Mouse (Mus musculus) MEL (cell line): ENCODE data around the gene Kcnn1. TPM values are rescaled to one million over a fixed set of nuclear protein-coding genes. Genes with fewer than 3 reads are reported as not detected.

Experiments
- DNase-seq: peaks from one replicate; pipeline ENCODE4 v3.0.0; 2011; ENCODE audit warnings: low read depth, low spot score
- H3K27ac ChIP-seq: 2 replicates; pipeline ENCODE4 v1.5.1; 2012; ENCODE audit warnings: low read depth, mild to moderate bottlenecking, control low read depth, low read length, moderate library complexity; ENCODE audit not compliant: control insufficient read depth
- H3K27me3 ChIP-seq, 2 experiments: fragments of 150-350 bp in 1 of 2; sonication (generic) in 1 of 2; 2 replicates each; pipeline ENCODE4 v1.6.1; 2012; ENCODE audit warnings: low read length in 2 of 2, mild to moderate bottlenecking in 2 of 2, improper control_type of control experiment in 1 of 2, moderate library complexity in 1 of 2; ENCODE audit not compliant: insufficient read depth in 2 of 2, control insufficient read depth in 1 of 2
- H3K36me3 ChIP-seq, 2 experiments: 2 replicates each; pipeline ENCODE4 v1.6.1; 2012 to 2014; ENCODE audit warnings: low read length in 2 of 2, improper control_type of control experiment in 1 of 2, inconsistent platforms in 1 of 2, mild to moderate bottlenecking in 1 of 2; ENCODE audit not compliant: insufficient read depth in 2 of 2, control insufficient read depth in 1 of 2
- H3K4me1 ChIP-seq, 2 experiments: fragments of 150-350 bp in 1 of 2; sonication (generic) in 1 of 2; 2 replicates each; pipeline ENCODE4 v1.6.1; 2012; ENCODE audit warnings: low read length in 2 of 2, improper control_type of control experiment in 1 of 2, mild to moderate bottlenecking in 1 of 2; ENCODE audit not compliant: insufficient read depth in 2 of 2, control insufficient read depth in 1 of 2
- H3K4me3 ChIP-seq, 2 experiments: fragments of 150-350 bp in 1 of 2; sonication (generic) in 1 of 2; 2 replicates each; pipeline ENCODE4 v1.5.1; 2012; ENCODE audit warnings: low read depth in 2 of 2, low read length in 2 of 2, mild to moderate bottlenecking in 2 of 2, moderate library complexity in 2 of 2, control low read depth in 1 of 2, improper control_type of control experiment in 1 of 2; ENCODE audit not compliant: control insufficient read depth in 1 of 2, insufficient read depth in 1 of 2
- H3K79me2 ChIP-seq: 2 replicates; pipeline ENCODE4 v1.6.1; 2012; ENCODE audit warnings: mild to moderate bottlenecking, low read length, moderate library complexity; ENCODE audit not compliant: control insufficient read depth, poor library complexity, insufficient read depth
- H3K9ac ChIP-seq: 2 replicates; pipeline ENCODE4 v1.6.1; 2012; ENCODE audit warnings: low read depth, mild to moderate bottlenecking, control low read depth, low read length, moderate library complexity; ENCODE audit not compliant: control insufficient read depth, poor library complexity, severe bottlenecking
- H3K9me3 ChIP-seq: fragments of 150-350 bp; sonication (generic); replicated peaks from 2 replicates; pipeline ENCODE4 v1.6.1; 2012; ENCODE audit warnings: mild to moderate bottlenecking, low read length, improper control_type of control experiment, moderate library complexity; ENCODE audit not compliant: insufficient read depth
- CTCF ChIP-seq, 3 experiments: IDR thresholded peaks in 2 of 3; conservative IDR thresholded peaks in 1 of 3; 2 replicates each; pipeline ENCODE4 v1.5.1; 2011 to 2012; ENCODE audit warnings: low read length in 3 of 3, low read depth in 2 of 3, mild to moderate bottlenecking in 2 of 3, improper control_type of control experiment in 1 of 3, inconsistent platforms in 1 of 3, mixed read lengths in 1 of 3, moderate library complexity in 1 of 3; ENCODE audit not compliant: control insufficient read depth in 1 of 3, insufficient read depth in 1 of 3, poor library complexity in 1 of 3, severe bottlenecking in 1 of 3
- EP300 ChIP-seq, 2 experiments: IDR thresholded peaks; 2 replicates each; pipeline ENCODE4 v1.6.1; 2011; ENCODE audit warnings: improper control_type of control experiment in 2 of 2, low read length in 2 of 2, low read depth in 1 of 2, mild to moderate bottlenecking in 1 of 2
- GABPA ChIP-seq: IDR thresholded peaks from 2 replicates; pipeline ENCODE4 v1.6.1; 2012; ENCODE audit warnings: low read depth, mild to moderate bottlenecking, inconsistent platforms, low read length, improper control_type of control experiment, moderate library complexity
- HCFC1 ChIP-seq: IDR thresholded peaks from 2 replicates; pipeline ENCODE4 v1.6.1; 2012; ENCODE audit warnings: low read depth, mild to moderate bottlenecking, inconsistent platforms, low read length, improper control_type of control experiment, moderate library complexity
- JUND ChIP-seq: IDR thresholded peaks from 2 replicates; pipeline ENCODE4 v1.6.1; 2011; ENCODE audit warnings: low read depth, mild to moderate bottlenecking, improper control_type of control experiment, low read length
- KAT2A ChIP-seq: conservative IDR thresholded peaks from 2 replicates; pipeline ENCODE4 v1.6.1; 2012; ENCODE audit warnings: low read depth, low read length, improper control_type of control experiment, inconsistent platforms
- MAFK ChIP-seq: IDR thresholded peaks from 2 replicates; pipeline ENCODE4 v1.6.1; 2011; ENCODE audit warnings: low read depth, mild to moderate bottlenecking, low read length, improper control_type of control experiment, borderline replicate concordance
- MAX ChIP-seq: IDR thresholded peaks from 2 replicates; pipeline ENCODE4 v1.6.1; 2011; ENCODE audit warnings: low read length, improper control_type of control experiment
- MAZ ChIP-seq: IDR thresholded peaks from 2 replicates; pipeline ENCODE4 v1.6.1; 2012; ENCODE audit warnings: low read depth, mild to moderate bottlenecking, inconsistent platforms, low read length, improper control_type of control experiment
- MYB ChIP-seq: IDR thresholded peaks from 2 replicates; pipeline ENCODE4 v1.6.1; 2011; ENCODE audit warnings: mild to moderate bottlenecking, low read depth, low read length, improper control_type of control experiment
- MYC ChIP-seq: IDR thresholded peaks from 2 replicates; pipeline ENCODE4 v1.6.1; 2011; ENCODE audit warnings: low read depth, mild to moderate bottlenecking, low read length, improper control_type of control experiment, moderate library complexity
- POLR2AphosphoS2 ChIP-seq: IDR thresholded peaks from 2 replicates; pipeline ENCODE4 v1.6.1; 2011; ENCODE audit warnings: low read length, improper control_type of control experiment
- RAD21 ChIP-seq: IDR thresholded peaks from 2 replicates; pipeline ENCODE4 v1.6.1; 2011; ENCODE audit warnings: mild to moderate bottlenecking, low read depth, low read length, improper control_type of control experiment
- SIN3A ChIP-seq: IDR thresholded peaks from 2 replicates; pipeline ENCODE4 v1.6.1; 2012; ENCODE audit warnings: low read length, improper control_type of control experiment, inconsistent platforms
- SMC3 ChIP-seq: IDR thresholded peaks from 2 replicates; pipeline ENCODE4 v1.6.1; 2011; ENCODE audit warnings: low read depth, low read length, improper control_type of control experiment
- TCF12 ChIP-seq: IDR thresholded peaks from 2 replicates; pipeline ENCODE4 v1.6.1; 2014; ENCODE audit warnings: low read depth, mild to moderate bottlenecking, inconsistent platforms, low read length, improper control_type of control experiment, moderate library complexity
- UBTF ChIP-seq: IDR thresholded peaks from 2 replicates; pipeline ENCODE4 v1.6.1; 2012; ENCODE audit warnings: low read depth, mild to moderate bottlenecking, inconsistent platforms, low read length, improper control_type of control experiment, moderate library complexity, borderline replicate concordance; ENCODE audit not compliant: insufficient read depth
- USF1 ChIP-seq: IDR thresholded peaks from 2 replicates; pipeline ENCODE4 v1.6.1; 2014; ENCODE audit warnings: low read depth, mild to moderate bottlenecking, inconsistent platforms, low read length, improper control_type of control experiment, moderate library complexity
- USF2 ChIP-seq, 2 experiments: IDR thresholded peaks; 2 replicates each; pipeline ENCODE4 v1.6.1; 2011 to 2012; ENCODE audit warnings: improper control_type of control experiment in 2 of 2, low read length in 2 of 2, borderline replicate concordance in 1 of 2, inconsistent platforms in 1 of 2, low read depth in 1 of 2, mild to moderate bottlenecking in 1 of 2; ENCODE audit not compliant: insufficient read depth in 1 of 2
- ZC3H11A ChIP-seq: IDR thresholded peaks from 2 replicates; pipeline ENCODE4 v1.6.1; 2012; ENCODE audit warnings: low read depth, mild to moderate bottlenecking, inconsistent platforms, low read length, improper control_type of control experiment
- ZMIZ1 ChIP-seq: IDR thresholded peaks from 2 replicates; pipeline ENCODE4 v1.6.1; 2012; ENCODE audit warnings: low read depth, mild to moderate bottlenecking, inconsistent platforms, low read length, improper control_type of control experiment, moderate library complexity
- ZNF384 ChIP-seq: IDR thresholded peaks from 2 replicates; pipeline ENCODE4 v1.6.1; 2012; ENCODE audit warnings: low read depth, mild to moderate bottlenecking, inconsistent platforms, low read length, improper control_type of control experiment
- polyA plus RNA-seq, 2 experiments: library from polyadenylated mRNA; stranded (reverse) in 1 of 2; unstranded in 1 of 2; fragments of >175 nt in 1 of 2; fragments of >200 nt in 1 of 2; gene quantifications; 2 replicates each; pipeline versions ENCODE4 v1.2.1 to v1.2.4; 2012; ENCODE audit warnings: low replicate concordance in 2 of 2, low read depth in 1 of 2; ENCODE audit not compliant: insufficient read length in 2 of 2, insufficient read depth in 1 of 2, missing spikeins in 1 of 2
- total RNA-seq: library from RNA; depleted of rRNA; stranded (reverse); fragments of 300-350 nt; gene quantifications from 2 replicates; pipeline ENCODE4 v1.2.3, GENCODE M21; 2012

Kcnn1 gene
- total and polyA plus RNA-seq, 3 experiments, result 8.9 to 10.7 TPM; not detected in 1

- H3K9ac ChIP-seq, result no peak overlapping the region
- H3K36me3 ChIP-seq, result no peaks in the 10 kb centered on the region
- H3K4me3 ChIP-seq, result no peak overlapping the region
- no peak for TF ChIP-seq ZNF384
- no peak for TF ChIP-seq MYC
- TF ChIP-seq MAZ, result no peak
- no peak for TF ChIP-seq POLR2AphosphoS2
- TF ChIP-seq MAX, result no peak
- no peak for TF ChIP-seq SIN3A
- no peak for TF ChIP-seq TCF12
- no peak for TF ChIP-seq ZMIZ1
- no peak for TF ChIP-seq MAFK
- TF ChIP-seq GABPA, result no peak
- no peaks in the 10 kb centered on the region for H3K79me2 ChIP-seq
- H3K4me1 ChIP-seq, result peaks cover 0 to 10% of the 10 kb centered on the region in 2 experiments; a peak in 1 of 4 replicates
- no peak overlapping the region for H3K27ac ChIP-seq
- no peaks in the 10 kb centered on the region for H3K27me3 ChIP-seq
- H3K9me3 ChIP-seq, result no peaks in the 10 kb centered on the region
- DNase-seq, result no peak
These were observed 51.9 kb downstream of the Kcnn1 start for GRCm38 (mm10) chr8:70810962-70811680.

DNA sequence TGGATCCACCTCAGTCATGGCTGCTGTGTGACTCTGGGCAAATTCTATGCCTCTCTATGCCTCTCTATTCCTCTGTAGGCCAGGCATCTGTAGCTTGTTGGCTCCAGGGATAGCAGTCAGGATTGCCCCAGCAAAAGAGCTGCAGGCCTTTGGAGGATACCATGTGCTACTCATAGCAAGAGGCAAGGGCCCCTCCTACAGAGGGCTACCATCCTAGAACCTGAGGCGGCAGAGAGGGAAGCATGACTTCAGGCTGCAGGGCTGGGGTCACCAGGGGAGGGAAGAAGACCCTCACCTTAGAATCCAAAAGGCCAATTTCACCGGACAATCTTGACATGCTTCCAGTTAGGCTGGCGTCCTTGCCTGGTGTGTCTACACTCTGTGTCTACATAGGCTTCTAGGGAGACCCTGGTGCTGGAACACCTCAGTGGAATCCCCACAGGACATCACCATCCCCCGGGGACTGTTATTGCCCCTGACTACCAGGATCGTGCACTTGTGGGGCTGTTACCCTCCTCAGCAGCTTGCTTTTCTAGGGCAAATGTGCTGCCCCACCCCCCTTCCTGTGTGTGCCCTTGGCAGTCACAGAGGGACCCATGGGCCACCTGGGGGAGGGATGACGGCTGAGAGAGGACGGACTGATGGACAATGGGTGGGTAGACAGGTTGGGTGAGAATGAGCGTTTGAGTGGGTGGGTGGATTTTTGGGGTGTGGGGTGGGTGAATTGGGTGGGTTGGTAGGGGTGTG lies 53.9 kb downstream of the Kcnn1 start:
- Histone ChIP-seq H3K9ac (no peak overlapping the region), H3K4me3 (no peak overlapping the region), H3K9me3 (no peaks in the 10 kb centered on the region), H3K36me3 (no peaks in the 10 kb centered on the region), H3K27ac (no peak overlapping the region), H3K79me2 (no peaks in the 10 kb centered on the region), H3K27me3 (no peaks in the 10 kb centered on the region), H3K4me1 (peaks cover 0 to 10% of the 10 kb centered on the region in 2 experiments; a peak in 2 of 4 replicates)
- DNase-seq, result no peak
- TF ChIP-seq ZNF384 (no peak), HCFC1 (no peak), KAT2A (no peak), SIN3A (no peak)

GRCm38 (mm10) chr8:70808239-70808638 lies 54.8 kb downstream of the Kcnn1 start, which contains the start of gene Il12rb1:
Gene Il12rb1 (plus strand): TSS chr8:70808449.
- Histone ChIP-seq H3K4me3 (no peak within 1 kb of the TSS), H3K9ac (no peak within 1 kb of the TSS), H3K27ac (no peak within 1 kb of the TSS), H3K4me1 (peaks cover 0 to 14% of the 10 kb centered on the region in 2 experiments; a peak in 3 of 4 replicates), H3K9me3 (no peaks in the 10 kb centered on the region), H3K36me3 (peaks cover 0 to 4% of the 10 kb centered on the region in 2 experiments; a peak in 1 of 4 replicates), H3K27me3 (no peaks in the 10 kb centered on the region), H3K79me2 (no peaks in the 10 kb centered on the region; the same call in 1 of the 2 replicates)
- TF ChIP-seq CTCF (IDR thresholded peaks at IDR 0.05 in 2 of 3, conservative IDR thresholded peaks at IDR 0.05 in 1 of 3; ENCODE audit: control insufficient read depth in 1 of 3, insufficient read depth in 1 of 3, low read depth in 2 of 3, low read length in 3 of 3, poor library complexity in 1 of 3, severe bottlenecking in 1 of 3) (no peak), TCF12 (no peak), USF2 (IDR thresholded peaks at IDR 0.05; ENCODE audit: borderline replicate concordance in 1 of 2, insufficient read depth in 1 of 2, low read depth in 1 of 2, low read length in 2 of 2) (no peak), USF1 (no peak), MYC (no peak), ZC3H11A (no peak), SMC3 (no peak), JUND (no peak), RAD21 (no peak), EP300 (IDR thresholded peaks at IDR 0.05; ENCODE audit: low read depth in 1 of 2, low read length in 2 of 2) (no peak), UBTF (no peak), MYB (no peak), MAFK (no peak)
- no peak for DNase-seq
